Mouse (Mus musculus): ENCODE measurements around the gene Fars2. TPM values are rescaled to one million over a fixed set of nuclear protein-coding genes. Genes with fewer than 3 reads are reported as not detected.
"Not testable (repeated sequence)": the region's sequence is repeated elsewhere in the genome, so short reads cannot be mapped to it uniquely, and the experiment has no call there.

Gene Fars2
- polyA plus RNA-seq, 1 experiment from 2014 or later, result 43.7 TPM

GRCm38 (mm10) chr13:36285235-36285634 lies 168.0 kb downstream of the Fars2 start:
- no peak for DNase-seq (ENCODE audit: low spot score)

- no peak for DNase-seq (ENCODE audit: low spot score)
Measured at GRCm38 (mm10) chr13:36293511-36293910, 176.3 kb downstream of the Fars2 start.

- no peak for DNase-seq (ENCODE audit: low spot score)
Measured at GRCm38 (mm10) chr13:36294503-36294902, 177.3 kb downstream of the Fars2 start.

DNA sequence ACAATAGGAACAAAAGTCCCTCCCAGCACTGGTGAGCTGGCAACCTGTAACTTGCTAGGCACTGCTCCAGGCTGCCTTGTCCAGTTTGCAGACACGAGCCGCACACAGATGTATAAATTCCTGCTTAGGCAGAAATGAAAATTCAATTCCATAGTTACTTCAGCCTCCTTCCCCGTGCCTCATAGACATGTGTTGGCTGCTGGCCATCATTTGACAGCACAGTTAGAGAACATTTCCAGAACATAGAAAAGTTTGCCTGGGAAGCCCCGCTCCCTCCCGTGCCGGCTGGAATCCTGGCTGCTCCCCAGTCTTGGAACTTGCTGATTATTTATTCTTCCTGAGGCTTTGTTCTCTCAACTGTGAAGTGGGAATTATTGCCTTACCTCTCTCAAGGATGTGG lies 178.6 kb downstream of the Fars2 start:
- no peak for DNase-seq (ENCODE audit: low spot score)

DNA sequence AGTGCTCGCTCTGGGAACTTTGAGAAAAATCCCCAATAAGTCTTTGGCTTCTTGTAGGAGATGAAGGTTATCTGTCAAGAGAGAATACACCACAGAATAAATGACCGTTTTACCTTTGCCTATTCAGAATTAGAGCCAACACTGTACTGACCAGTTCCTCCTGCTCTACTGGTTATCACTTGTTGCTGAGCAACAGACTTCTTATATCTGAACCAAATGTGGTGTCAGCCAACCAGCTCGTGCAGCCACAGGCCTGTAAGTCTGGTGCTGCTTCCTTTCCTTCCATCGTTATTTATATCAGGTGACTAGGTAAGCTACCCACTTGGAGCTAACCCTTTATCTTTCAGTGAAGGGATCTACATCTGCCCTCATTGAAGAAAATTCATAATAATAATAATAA lies 179.4 kb downstream of the Fars2 start:
- no peak for DNase-seq (ENCODE audit: low spot score)

DNA sequence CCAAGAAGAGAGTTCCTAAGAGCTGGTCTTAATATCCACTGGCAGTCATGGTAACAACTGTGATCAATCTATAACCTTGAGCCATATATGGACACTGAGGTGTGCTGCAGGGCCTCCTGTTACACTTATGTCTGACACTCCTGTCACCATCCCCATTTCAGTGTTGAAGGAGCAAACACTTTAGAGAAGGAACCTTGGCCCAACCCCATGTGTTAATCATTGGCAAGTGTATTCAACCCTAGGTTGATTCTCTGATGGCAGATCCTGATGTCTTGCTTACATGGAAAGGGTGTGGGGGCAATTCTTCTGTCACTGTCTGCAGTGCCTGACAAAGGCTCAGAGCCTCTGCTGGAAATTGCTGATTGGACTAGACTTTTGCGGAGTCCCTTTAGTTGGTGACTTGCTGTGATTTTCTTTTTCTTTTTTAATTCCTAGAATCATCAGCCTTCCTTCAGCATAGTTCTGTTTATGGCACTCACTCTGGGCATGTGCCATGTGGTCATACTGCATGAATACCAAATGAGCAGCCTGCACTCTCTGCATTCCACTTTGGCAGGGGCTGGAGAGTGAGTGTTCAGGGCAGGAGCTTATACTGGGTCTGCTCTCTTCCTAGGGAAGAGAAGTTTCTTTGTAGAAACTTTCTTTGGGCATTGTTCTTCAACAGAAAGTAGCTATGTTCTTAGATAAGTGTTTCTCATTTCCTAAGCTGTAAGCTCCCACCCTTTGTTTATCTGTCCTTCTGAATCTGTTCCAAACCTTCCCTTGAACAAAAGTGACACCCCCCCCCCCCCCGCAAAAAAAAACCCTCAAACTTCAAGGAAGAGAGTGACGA lies 181.0 kb downstream of the Fars2 start:
- DNase-seq (ENCODE audit: low spot score), result no peak

- no peak for DNase-seq (ENCODE audit: low spot score)
Measured at GRCm38 (mm10) chr13:36298782-36299031, 181.5 kb downstream of the Fars2 start.

- DNase-seq (ENCODE audit: low spot score), result no peak
Measured at GRCm38 (mm10) chr13:36302770-36303169, 185.6 kb downstream of the Fars2 start.

DNA sequence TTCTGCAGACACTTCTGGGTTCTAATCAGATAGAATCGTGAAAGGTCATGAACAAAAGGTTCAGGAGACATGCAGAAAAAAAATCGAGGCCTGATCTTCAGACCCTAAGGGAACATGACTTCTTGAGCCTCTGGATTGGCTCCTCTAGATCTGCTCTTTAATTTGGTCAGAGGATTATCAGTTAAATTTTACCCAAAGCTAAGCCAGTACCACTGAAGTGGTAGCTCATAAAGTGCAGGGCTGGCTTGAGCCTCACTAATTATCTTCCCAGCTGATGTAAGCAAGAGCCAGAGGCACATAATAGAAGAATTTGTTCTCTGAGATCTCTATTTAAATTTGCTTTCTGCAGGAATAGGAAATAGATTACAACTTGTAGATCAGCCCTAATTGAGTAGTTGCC lies 188.1 kb downstream of the Fars2 start:
- DNase-seq (ENCODE audit: low spot score), result no peak

DNA sequence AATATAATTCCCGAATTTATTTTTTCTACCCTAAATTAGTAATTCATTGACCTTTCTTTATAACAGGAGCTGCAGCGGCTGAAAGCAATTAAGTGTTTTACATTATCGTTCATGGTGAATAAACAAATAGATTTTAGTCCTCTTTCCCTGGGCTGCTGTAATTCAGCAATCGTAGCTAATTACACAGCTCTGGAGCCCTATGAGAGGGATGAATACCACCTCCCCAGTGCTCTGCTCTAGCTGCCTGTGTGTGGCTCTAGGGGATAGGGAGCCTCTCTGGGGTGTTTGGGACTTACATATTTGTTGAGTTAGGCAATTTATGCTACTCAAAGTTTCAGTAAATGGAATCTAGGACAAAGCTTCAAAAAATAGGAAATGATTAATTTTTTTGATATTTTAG lies 190.2 kb downstream of the Fars2 start:
- DNase-seq (ENCODE audit: low spot score), result no peak

DNA sequence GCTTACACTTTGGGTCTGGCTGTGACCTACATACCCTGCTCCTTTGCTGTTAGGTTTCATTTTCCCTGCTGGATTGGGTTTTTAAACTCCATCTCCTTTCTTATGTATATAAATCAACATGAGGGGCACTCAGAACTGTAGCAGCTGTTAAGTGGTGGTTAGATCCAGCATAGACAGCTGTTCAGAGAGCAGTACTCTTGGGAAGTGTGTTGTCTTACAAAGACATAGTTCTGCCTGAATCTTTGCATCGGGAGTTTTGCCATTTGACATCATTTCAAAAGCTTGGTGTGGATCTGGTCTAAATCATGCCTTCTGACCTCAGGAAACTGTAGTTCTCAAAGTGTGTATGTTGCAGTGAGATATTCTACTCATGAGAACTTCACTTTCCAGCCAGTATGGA lies 191.9 kb downstream of the Fars2 start:
- no peak for DNase-seq (ENCODE audit: low spot score)

DNA sequence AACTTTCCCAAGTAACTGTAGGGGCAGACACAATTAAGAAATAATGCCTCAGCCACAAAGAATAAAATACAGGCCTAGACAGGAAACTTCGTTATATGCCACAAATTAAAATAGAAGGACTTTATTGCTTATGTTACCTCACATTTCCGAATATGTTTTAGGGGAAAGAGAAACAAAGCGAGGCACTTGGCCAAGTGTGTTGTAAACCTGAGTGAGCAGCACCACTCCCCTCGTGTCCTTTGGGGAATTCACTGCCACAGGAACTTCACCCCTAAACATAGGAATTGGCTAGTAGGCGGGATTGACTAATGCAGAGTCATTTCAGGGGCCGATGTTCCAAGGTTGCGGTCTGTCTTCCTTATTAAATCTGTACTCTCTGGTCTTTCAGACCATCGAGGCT lies 197.0 kb downstream of the Fars2 start:
- no peak for DNase-seq (ENCODE audit: low spot score)

- DNase-seq (ENCODE audit: low spot score), result no peak
Measured at GRCm38 (mm10) chr13:36314860-36315800, 197.9 kb downstream of the Fars2 start.

- DNase-seq (ENCODE audit: low spot score), result no peak
Measured at GRCm38 (mm10) chr13:36317824-36318223, 200.6 kb downstream of the Fars2 start.

DNA sequence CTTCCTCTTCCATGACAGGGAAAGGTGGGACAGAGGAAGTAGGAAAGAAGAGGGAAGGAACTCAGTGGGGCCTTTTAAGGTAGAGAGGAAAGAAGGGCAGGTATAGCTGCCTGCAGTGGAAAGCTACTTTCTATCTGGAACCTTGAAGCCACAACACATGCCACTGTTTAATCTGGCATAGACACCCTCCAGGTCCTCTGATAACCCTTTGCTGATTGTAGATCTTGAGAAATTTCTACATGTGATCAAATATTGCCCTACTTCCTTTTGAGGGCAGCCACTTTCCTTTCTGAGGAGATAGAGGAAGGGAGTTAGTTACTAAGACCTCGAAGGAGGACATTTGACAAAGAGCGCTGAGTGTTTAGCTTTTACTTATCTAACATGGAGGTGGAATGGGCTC lies 207.4 kb downstream of the Fars2 start:
- DNase-seq (ENCODE audit: low spot score), result no peak

DNA sequence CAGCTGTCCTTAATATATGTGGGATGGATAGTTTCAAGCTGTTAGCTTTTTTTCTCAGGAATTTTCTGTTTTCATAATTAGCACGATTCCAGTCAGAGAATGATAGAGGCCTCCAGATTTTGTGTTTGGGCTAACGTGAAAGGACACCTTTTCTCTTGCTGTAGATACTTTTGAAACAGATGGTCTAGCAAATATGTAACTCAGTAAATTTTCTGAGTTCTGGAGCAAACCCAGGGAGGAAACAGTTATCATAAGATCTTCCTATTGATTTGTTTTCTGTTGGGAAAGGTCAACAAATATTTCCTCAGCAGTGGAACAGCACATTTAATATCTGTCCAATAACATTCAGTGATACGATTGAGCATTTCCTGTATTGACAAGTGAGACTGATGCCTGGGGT lies 209.3 kb downstream of the Fars2 start:
- no peak for DNase-seq (ENCODE audit: low spot score)

GRCm38 (mm10) chr13:36329871-36330270 lies 212.7 kb downstream of the Fars2 start:
- DNase-seq (ENCODE audit: low spot score), result no peak

- DNase-seq (ENCODE audit: low spot score), result no peak
Measured at GRCm38 (mm10) chr13:36330542-36330941, 213.3 kb downstream of the Fars2 start.

DNA sequence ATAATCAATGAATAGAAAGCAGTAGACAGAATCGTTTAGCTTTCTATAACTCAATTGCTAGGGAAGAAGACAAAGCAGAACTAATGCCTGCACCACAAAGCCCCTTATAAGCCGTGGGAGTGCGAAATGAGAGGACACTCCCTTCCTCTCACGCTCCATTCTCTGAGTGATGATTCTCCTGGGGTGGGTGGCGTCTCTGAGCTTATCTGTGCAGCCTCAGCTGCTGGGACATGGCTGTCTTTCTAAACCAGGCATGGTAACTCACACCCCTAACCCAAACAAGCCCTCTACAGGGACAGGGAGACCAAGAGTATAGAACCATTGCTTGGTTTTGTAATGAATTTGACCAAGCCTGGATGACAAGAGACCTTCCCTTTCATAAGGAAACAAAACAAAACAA lies 217.5 kb downstream of the Fars2 start:
- no peak for DNase-seq (ENCODE audit: low spot score)

DNA sequence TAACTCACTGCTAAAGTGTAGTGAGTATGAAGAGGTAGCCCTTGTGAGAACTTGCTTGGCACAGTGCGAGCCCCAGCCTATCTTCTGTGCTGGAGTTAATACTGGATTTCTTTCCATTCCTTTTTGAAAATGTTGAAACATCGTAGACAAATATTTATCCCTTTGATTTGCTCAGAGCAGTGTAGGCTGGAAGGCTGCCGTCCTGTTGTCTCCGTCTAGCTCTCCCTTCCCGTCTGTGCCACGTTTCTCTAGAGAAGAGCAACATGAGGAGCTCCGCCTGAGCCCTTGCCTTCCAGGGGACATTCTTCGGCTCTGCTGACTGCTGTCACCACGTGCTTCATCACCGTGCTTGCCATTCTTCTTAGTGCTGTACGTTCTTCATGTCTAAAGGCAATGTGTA lies 234.3 kb downstream of the Fars2 start:
- no peak for DNase-seq (ENCODE audit: low spot score)

DNA sequence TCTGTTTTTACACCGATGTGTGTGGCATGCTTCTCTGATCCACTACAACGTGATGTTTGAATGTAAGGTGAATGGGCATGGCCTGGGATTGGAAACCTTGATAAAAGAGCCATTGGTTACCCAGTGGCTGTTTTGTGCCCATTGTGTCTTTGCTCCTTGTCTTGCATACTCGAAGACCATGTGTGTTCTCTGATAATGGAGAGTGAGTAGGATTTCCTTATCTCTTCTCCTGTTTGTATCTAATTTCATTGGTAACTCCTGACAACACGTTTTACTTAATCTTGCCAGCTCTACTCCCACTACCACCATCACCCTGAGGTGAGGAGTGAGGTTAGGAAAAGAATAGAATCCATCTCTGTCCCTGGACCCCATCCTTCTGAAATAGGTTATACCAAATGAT lies 240.3 kb downstream of the Fars2 start:
- DNase-seq (ENCODE audit: low spot score), result no peak

- DNase-seq (ENCODE audit: low spot score), result no peak
Measured at GRCm38 (mm10) chr13:36361419-36361818, 244.2 kb downstream of the Fars2 start.

DNA sequence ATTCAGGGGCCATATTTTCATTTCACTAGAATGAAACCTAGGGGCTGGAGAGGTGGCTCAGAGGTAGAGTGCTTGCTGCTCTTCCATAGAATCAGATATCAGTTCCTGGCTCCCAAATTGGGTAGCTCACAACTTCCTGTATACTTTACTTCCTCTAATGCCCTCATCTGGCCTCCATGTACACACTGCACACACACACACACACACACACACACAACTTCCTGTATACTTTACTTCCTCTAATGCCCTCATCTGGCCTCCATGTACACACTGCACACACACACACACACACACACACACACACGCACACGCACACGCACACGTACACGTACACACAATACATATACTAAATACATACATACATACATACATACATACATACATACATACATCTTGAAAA lies 248.5 kb downstream of the Fars2 start:
- DNase-seq (ENCODE audit: low spot score), result not testable (repeated sequence)

Data from thymus, postnatal 0 days (tissue).